Mouse (Mus musculus): Measurements from ENCODE around the gene Haao. TPM values are rescaled to one million over a fixed set of nuclear protein-coding genes. Genes with fewer than 3 reads are reported as not detected.
"Not testable (repeated sequence)": the region's sequence is repeated elsewhere in the genome, so short reads cannot be mapped to it uniquely, and the experiment has no call there.

Gene Haao
- polyA plus RNA-seq, 1 experiment from 2014 or later: 0.20 TPM

DNA sequence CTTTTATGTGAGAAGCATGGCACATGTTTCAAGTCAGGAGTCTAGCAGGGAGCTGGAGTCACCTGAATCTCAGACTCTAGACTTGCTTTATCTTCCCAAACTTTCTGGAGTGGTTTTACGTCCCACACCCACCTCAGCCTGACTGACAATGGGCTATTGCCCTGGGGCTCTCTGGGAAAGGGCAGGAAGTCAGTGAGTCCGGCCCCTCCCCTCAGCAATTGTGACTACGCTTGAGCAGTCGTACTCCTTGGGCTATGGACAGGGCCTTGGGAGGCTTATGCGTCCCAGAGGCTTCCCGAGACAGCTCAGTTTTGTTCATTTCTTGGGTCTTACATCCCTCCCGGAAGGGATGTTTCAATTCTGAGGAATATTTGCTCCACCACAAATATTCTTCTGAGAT, 17.6 kb upstream of the Haao start:
- no peaks in the 10 kb centered on the region for H3K36me3 ChIP-seq
- 56% methylated on average over 7 of the region's 7 CpGs for WGBS
- H3K9me3 ChIP-seq: no peaks in the 10 kb centered on the region
- H3K4me3 ChIP-seq: no peak overlapping the region
- no peaks in the 10 kb centered on the region for H3K27me3 ChIP-seq
- no peak overlapping the region for H3K9ac ChIP-seq
- ATAC-seq (ENCODE audit: insufficient number of reproducible peaks, insufficient read depth, low FRiP score, low TSS enrichment): no peak
- H3K27ac ChIP-seq: no peak overlapping the region
- peaks cover 4% of the 10 kb centered on the region; the same call in 1 of the 2 replicates for H3K4me1 ChIP-seq
- no peak overlapping the region for H3K4me2 ChIP-seq (replicated peaks)

GRCm38 (mm10) chr17:83862134-83862881, 14.5 kb upstream of the Haao start:
- ATAC-seq (ENCODE audit: insufficient number of reproducible peaks, insufficient read depth, low FRiP score, low TSS enrichment): peak; percentile 62
- peak overlapping the region; percentile 66 for H3K4me2 ChIP-seq (replicated peaks)
- peak overlapping the region; percentile 91 for H3K27ac ChIP-seq
- H3K9ac ChIP-seq: peak overlapping the region; percentile 79
- no peaks in the 10 kb centered on the region for H3K9me3 ChIP-seq
- WGBS: 0% methylated on average over 27 of the region's 27 CpGs
- H3K27me3 ChIP-seq: no peaks in the 10 kb centered on the region
- no peaks in the 10 kb centered on the region for H3K36me3 ChIP-seq
- peak overlapping the region; percentile 66 for H3K4me3 ChIP-seq
- peaks cover 4% of the 10 kb centered on the region; the same call in 1 of the 2 replicates for H3K4me1 ChIP-seq

DNA sequence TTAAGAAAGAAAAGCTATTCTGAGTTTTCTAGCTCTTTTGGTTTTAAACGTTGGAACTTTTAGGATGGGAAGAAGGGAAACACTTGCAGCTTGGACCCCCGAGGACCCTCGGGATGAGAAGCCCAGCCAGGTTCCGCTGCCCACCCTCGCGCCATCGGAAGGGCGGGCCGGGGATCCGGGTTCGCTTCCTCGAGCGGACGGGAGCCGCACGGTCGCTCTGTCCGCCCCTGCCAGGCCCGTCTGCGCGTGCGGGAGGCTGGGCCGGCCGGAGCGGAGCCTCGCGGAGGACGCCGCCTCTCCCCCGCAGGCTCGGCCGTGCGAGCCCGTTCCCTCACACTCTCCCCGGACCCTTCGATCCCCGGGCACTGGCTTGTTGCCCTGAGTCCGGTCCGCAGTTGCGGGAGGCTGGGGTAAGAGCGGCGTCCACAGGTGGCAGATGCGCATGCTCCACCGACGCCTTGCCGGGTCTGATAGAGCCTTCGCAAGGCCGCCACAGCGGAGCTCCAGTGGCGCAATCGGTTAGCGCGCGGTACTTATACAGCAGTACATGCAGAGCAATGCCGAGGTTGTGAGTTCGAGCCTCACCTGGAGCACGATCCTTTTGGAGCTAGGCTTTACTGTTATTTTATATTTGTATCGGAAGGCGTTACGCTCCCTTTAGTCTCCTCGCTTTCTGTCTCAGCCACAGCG, 13.8 kb upstream of the Haao start:
- 1% methylated on average over 62 of the region's 62 CpGs for WGBS
- Histone ChIP-seq H3K9ac (peak overlapping the region; percentile 79), H3K4me1 (no peaks in the 10 kb centered on the region; the same call in 1 of the 2 replicates), H3K36me3 (no peaks in the 10 kb centered on the region), H3K9me3 (no peaks in the 10 kb centered on the region), H3K27me3 (no peaks in the 10 kb centered on the region), H3K27ac (peak overlapping the region; percentile 91), H3K4me3 (peak overlapping the region; percentile 66), H3K4me2 (replicated peaks) (peak overlapping the region; percentile 66)
- ATAC-seq (ENCODE audit: insufficient number of reproducible peaks, insufficient read depth, low FRiP score, low TSS enrichment): peak; percentile 91

DNA sequence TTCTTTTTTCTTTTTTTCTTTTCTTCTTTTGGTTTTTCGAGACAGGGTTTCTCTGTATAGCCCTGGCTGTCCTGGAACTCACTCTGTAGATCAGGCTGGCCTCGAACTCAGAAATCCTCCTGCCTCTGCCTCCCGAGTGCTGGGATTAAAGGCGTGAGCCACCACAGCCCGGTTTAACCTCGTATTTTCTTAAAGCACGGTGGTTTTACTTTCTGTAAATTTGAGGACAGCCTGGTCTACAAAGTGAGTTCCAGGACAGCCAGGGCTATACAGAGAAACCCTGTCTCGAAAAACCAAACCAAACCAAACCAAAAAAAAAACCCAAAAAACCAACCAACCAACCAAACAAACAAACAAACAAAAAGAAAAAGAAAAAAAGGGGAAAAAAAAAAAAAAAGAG, 13.2 kb upstream of the Haao start:
- 57% methylated on average over 8 of the region's 8 CpGs for WGBS
- H3K9ac ChIP-seq: not testable (repeated sequence)
- peak overlapping the region; percentile 66; the same call in 1 of the 2 replicates for H3K4me2 ChIP-seq (replicated peaks)

DNA sequence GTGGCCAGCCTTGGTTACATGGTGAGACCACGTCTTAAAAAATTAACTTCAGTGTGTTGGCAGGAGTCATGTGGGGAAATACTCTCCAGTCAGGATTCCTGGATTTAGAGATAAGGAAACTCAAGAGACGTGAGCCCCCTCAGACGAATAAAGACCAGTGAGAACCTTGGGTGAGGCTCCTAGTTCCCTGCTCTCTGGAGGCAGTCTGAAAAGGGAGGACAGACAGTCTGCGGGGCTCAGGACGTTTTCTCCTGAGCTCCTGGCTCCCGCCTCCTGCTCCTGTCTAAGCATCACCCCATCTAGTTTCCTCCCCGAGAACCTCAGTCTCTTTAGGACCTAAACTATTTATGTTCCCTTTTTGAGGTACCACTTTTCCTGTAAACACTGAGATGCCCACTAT, 12.5 kb upstream of the Haao start:
- 82% methylated on average over 7 of the region's 7 CpGs for WGBS
- no peak for ATAC-seq (ENCODE audit: insufficient number of reproducible peaks, insufficient read depth, low FRiP score, low TSS enrichment)

More for the DNA sequence above, 13.2 kb upstream of the Haao start:
- H3K4me3 ChIP-seq: peak overlapping the region; percentile 66
- not testable (repeated sequence) for H3K36me3 ChIP-seq; H3K27ac ChIP-seq; H3K27me3 ChIP-seq; H3K9me3 ChIP-seq; ATAC-seq (ENCODE audit: insufficient number of reproducible peaks, insufficient read depth, low FRiP score, low TSS enrichment); H3K4me1 ChIP-seq

DNA sequence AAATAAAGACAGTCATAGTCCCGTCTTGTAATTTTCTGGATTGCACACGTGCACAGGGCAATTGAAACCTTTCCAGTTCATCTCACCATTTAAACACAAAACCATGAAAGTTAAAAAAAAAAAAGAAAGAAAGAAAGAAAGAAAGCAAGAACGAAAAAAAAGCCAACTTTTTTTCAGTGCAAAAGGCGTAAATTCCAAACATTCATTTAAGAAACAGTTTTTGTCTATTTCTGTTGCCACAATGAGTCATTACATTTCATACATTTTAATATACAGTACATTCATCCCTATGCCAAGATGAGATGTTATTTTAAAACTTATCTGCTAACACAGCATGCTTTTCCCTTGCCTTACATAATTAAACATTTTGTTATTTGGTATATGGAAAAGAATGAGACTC, 11.9 kb upstream of the Haao start:
- Histone ChIP-seq H3K36me3 (no peaks in the 10 kb centered on the region), H3K9me3 (no peaks in the 10 kb centered on the region), H3K27me3 (no peaks in the 10 kb centered on the region), H3K9ac (no peak overlapping the region), H3K4me2 (replicated peaks) (no peak overlapping the region), H3K4me3 (no peak overlapping the region), H3K27ac (no peak overlapping the region), H3K4me1 (no peaks in the 10 kb centered on the region; the same call in 1 of the 2 replicates)
- 83% methylated on average over 4 of the region's 4 CpGs for WGBS
- no peak for ATAC-seq (ENCODE audit: insufficient number of reproducible peaks, insufficient read depth, low FRiP score, low TSS enrichment)

More for the DNA sequence above, 12.5 kb upstream of the Haao start:
- Histone ChIP-seq H3K4me2 (replicated peaks) (no peak overlapping the region), H3K27ac (no peak overlapping the region), H3K27me3 (no peaks in the 10 kb centered on the region), H3K9me3 (no peaks in the 10 kb centered on the region), H3K4me3 (no peak overlapping the region), H3K4me1 (no peaks in the 10 kb centered on the region; the same call in 1 of the 2 replicates), H3K36me3 (no peaks in the 10 kb centered on the region), H3K9ac (no peak overlapping the region)

DNA sequence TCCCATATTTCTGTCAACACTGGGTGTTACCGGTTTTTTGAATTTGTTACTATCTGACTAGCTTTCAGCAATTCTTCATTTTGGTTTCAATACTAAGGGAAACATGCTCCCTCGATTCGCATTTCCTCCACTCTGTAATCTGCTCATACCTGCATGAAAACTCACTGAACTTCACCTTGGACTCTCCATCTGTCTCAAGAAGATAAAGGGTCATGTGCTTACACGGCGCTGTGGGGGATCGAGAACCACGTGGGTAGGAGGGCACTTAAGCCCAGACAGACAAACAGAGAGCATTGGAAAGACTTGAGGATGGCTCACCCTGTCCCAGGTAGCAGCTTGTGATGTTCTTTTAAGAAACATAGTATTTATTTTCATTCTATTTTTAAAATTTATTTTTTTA, 10.7 kb upstream of the Haao start:
- 86% methylated on average over 7 of the region's 7 CpGs for WGBS
- Histone ChIP-seq H3K4me2 (replicated peaks) (no peak overlapping the region), H3K9ac (no peak overlapping the region), H3K27ac (no peak overlapping the region), H3K4me1 (no peaks in the 10 kb centered on the region; the same call in 1 of the 2 replicates), H3K27me3 (no peaks in the 10 kb centered on the region), H3K9me3 (no peaks in the 10 kb centered on the region), H3K4me3 (no peak overlapping the region), H3K36me3 (no peaks in the 10 kb centered on the region)
- no peak for ATAC-seq (ENCODE audit: insufficient number of reproducible peaks, insufficient read depth, low FRiP score, low TSS enrichment)

GRCm38 (mm10) chr17:83854284-83854918, 6.6 kb upstream of the Haao start:
- H3K4me2 ChIP-seq (replicated peaks): no peak overlapping the region
- peaks cover 4% of the 10 kb centered on the region; the same call in 1 of the 2 replicates for H3K4me1 ChIP-seq
- H3K9me3 ChIP-seq: no peaks in the 10 kb centered on the region
- no peak overlapping the region for H3K9ac ChIP-seq
- 0 out of 2 replicates have a peak, but pooled peaks have one; percentile 61 for ATAC-seq (ENCODE audit: insufficient number of reproducible peaks, insufficient read depth, low FRiP score, low TSS enrichment)
- H3K27ac ChIP-seq: no peak overlapping the region
- 44% methylated on average over 12 of the region's 12 CpGs for WGBS
- no peaks in the 10 kb centered on the region for H3K27me3 ChIP-seq
- H3K4me3 ChIP-seq: no peak overlapping the region
- H3K36me3 ChIP-seq: no peaks in the 10 kb centered on the region

DNA sequence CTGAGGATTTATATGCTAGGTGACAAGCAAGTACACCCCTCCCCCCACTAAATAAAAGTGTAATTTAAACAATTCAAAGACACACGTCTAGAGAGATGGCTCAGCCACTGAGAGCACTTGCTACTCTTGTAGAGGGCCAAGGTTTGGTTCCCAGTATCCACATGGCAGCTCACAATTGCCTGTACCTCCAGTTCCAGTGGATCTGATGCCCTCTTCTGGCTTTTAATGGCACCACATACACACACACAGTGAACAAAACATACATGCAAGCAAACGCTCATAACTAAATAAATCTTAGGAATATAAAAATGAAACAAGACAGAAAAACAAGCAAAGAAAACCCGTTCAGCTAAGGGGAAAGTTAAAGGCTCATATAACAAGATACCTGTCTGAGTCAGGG, 6.1 kb upstream of the Haao start:
- 46% methylated on average over 3 of the region's 3 CpGs for WGBS
- no peaks in the 10 kb centered on the region for H3K9me3 ChIP-seq
- no peak overlapping the region for H3K27ac ChIP-seq
- no peak for ATAC-seq (ENCODE audit: insufficient number of reproducible peaks, insufficient read depth, low FRiP score, low TSS enrichment)
- H3K4me1 ChIP-seq: peaks cover 4% of the 10 kb centered on the region; the same call in 1 of the 2 replicates
- no peak overlapping the region for H3K4me2 ChIP-seq (replicated peaks)
- no peaks in the 10 kb centered on the region for H3K27me3 ChIP-seq
- H3K4me3 ChIP-seq: no peak overlapping the region
- no peaks in the 10 kb centered on the region for H3K36me3 ChIP-seq
- no peak overlapping the region for H3K9ac ChIP-seq

GRCm38 (mm10) chr17:83850864-83851263, 3.1 kb upstream of the Haao start:
- Histone ChIP-seq H3K36me3 (no peaks in the 10 kb centered on the region), H3K9me3 (no peaks in the 10 kb centered on the region), H3K27ac (no peak overlapping the region), H3K4me1 (peaks cover 4% of the 10 kb centered on the region; the same call in 1 of the 2 replicates), H3K27me3 (no peaks in the 10 kb centered on the region), H3K9ac (no peak overlapping the region), H3K4me2 (replicated peaks) (no peak overlapping the region), H3K4me3 (no peak overlapping the region)
- ATAC-seq (ENCODE audit: insufficient number of reproducible peaks, insufficient read depth, low FRiP score, low TSS enrichment): no peak
- 87% methylated on average over 5 of the region's 5 CpGs for WGBS

GRCm38 (mm10) chr17:83850458-83850857, 2.7 kb upstream of the Haao start:
- no peaks in the 10 kb centered on the region for H3K27me3 ChIP-seq

More at GRCm38 (mm10) chr17:83850458-83850857, 2.7 kb upstream of the Haao start:
- no peak for ATAC-seq (ENCODE audit: insufficient number of reproducible peaks, insufficient read depth, low FRiP score, low TSS enrichment)
- 16% methylated on average over 9 of the region's 9 CpGs for WGBS
- H3K4me3 ChIP-seq: no peak overlapping the region
- no peak overlapping the region for H3K27ac ChIP-seq
- H3K9me3 ChIP-seq: no peaks in the 10 kb centered on the region
- H3K36me3 ChIP-seq: no peaks in the 10 kb centered on the region
- no peak overlapping the region for H3K9ac ChIP-seq
- peak overlapping the region; percentile 21 for H3K4me2 ChIP-seq (replicated peaks)
- H3K4me1 ChIP-seq: peaks cover 4% of the 10 kb centered on the region; the same call in 1 of the 2 replicates
